Mouse (Mus musculus) kidney, embryonic 16.5 days (tissue): ENCODE measurements at regions not wholly inside any gene's neighbourhood (a gene's known extent, or its start where the extent isn't known, plus 50 kb on each side); places are given as distances from the start of the nearest gene placed in this dataset.

ENCODE experiments used
- ATAC-seq: fragments of 200-750 bp; cut with Nextera tagmentation; 2 replicates; pipeline ENCODE4 v1.8.0; 2017; ENCODE audit warnings: moderate TSS enrichment; ENCODE audit not compliant: low FRiP score, low TSS enrichment
- H3K27ac ChIP-seq: fragments of 300-500 bp; sonication (generic); 2 replicates; pipeline ENCODE4 v1.5.1; 2014; ENCODE audit warnings: low read length
- H3K27me3 ChIP-seq: fragments of 300-500 bp; sonication (generic); 2 replicates; pipeline ENCODE4 v1.6.1; 2014; ENCODE audit warnings: low read length, control low read depth, mixed read lengths; ENCODE audit not compliant: insufficient read depth
- H3K36me3 ChIP-seq: fragments of 300-500 bp; sonication (generic); 2 replicates; pipeline ENCODE4 v1.6.1; 2014; ENCODE audit warnings: low read length, control low read depth, mixed read lengths; ENCODE audit not compliant: insufficient read depth
- H3K4me1 ChIP-seq: fragments of 300-500 bp; sonication (generic); 2 replicates; pipeline ENCODE4 v1.6.1; 2014; ENCODE audit warnings: low read length, control low read depth, mixed read lengths; ENCODE audit not compliant: insufficient read depth
- H3K4me2 ChIP-seq: fragments of 300-500 bp; sonication (generic); replicated peaks from 2 replicates; pipeline ENCODE4 v1.6.1; 2014; ENCODE audit warnings: low read depth, low read length
- H3K4me3 ChIP-seq: fragments of 300-500 bp; sonication (generic); 2 replicates; pipeline ENCODE4 v1.5.1; 2014; ENCODE audit warnings: mild to moderate bottlenecking, low read length
- H3K9ac ChIP-seq: fragments of 300-500 bp; sonication (generic); replicated peaks from 2 replicates; pipeline ENCODE4 v1.6.1; 2014; ENCODE audit warnings: low read length
- H3K9me3 ChIP-seq: fragments of 300-500 bp; sonication (generic); 2 replicates; pipeline ENCODE4 v1.6.1; 2016; ENCODE audit warnings: low read length, control low read depth
- WGBS: fragments of 180-500 bp; shearing (Covaris S2); extraction: QIAGEN DNeasy Blood & Tissue Kit; methylation state at CpG from one replicate; pipeline ENCODE4 v1.1.7; 2014; 5-methylcytosine and 5-hydroxymethylcytosine counted together

DNA sequence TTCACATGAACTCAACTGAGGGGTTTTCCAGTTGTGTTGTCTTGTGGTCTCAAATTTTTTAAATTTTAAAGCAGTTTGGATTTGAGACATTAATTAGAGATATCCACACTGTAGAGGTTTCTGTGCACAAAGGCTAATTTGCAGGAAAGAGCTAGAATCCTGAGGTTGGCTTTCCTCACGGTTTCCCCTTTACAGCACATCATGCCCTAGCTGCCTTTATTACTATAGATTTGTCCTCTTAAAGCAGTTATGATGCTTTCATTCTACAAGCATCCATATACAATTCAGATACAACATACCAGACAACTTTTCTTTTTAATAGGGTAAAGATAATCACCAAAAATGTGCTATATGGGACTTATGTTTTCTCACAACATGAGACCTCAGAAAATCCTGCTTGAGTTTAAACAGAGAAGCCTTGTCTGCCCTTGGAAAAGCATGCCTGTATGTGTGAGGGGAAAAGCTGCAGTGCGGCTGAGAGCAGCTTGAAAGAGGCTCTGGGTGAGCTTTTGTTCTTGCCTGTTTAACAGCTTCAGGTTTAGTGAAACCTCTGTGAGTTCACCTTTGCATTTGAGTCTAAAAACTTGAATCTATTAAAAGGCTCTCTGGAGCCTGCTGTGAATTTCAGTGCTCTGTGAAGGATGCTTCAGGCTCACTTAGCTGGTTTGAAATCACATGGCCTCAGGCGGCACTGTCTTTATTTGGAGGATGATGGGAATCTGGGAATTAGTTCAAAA is 425.0 kb upstream of the Gm5150 start:
- Histone ChIP-seq H3K36me3 (no peaks in the 10 kb centered on the region), H3K9me3 (no peaks in the 10 kb centered on the region), H3K9ac (no peak overlapping the region), H3K4me2 (no peak overlapping the region), H3K4me1 (no peaks in the 10 kb centered on the region), H3K27ac (no peak overlapping the region), H3K27me3 (no peaks in the 10 kb centered on the region), H3K4me3 (no peak overlapping the region)
- 69% methylated on average over 3 of the region's 3 CpGs for WGBS
- ATAC-seq: no peak
